Mouse (Mus musculus) erythroblast, embryonic 14.5 days (primary cell): ENCODE data around the gene Plac1.

ENCODE experiments used
- GATA1 ChIP-seq: IDR thresholded peaks from 2 replicates; pipeline ENCODE4 v1.6.1; 2012; ENCODE audit warnings: low read length, inconsistent platforms, mixed read lengths
- TAL1 ChIP-seq: IDR thresholded peaks from 3 replicates; pipeline ENCODE4 v1.6.1; 2012; ENCODE audit warnings: low read length, inconsistent platforms, mixed read lengths

GRCm38 (mm10) chrX:53273124-53273523 lies 33.2 kb upstream of the Plac1 start, which contains the start of gene Fam122c:
- TF ChIP-seq GATA1 (no peak), TAL1 (no peak)
